Mouse (Mus musculus) midbrain, embryonic 14.5 days (tissue): ENCODE results near the gene Hacl1. TPM values are rescaled to one million over a fixed set of nuclear protein-coding genes. Genes with fewer than 3 reads are reported as not detected.
A peak's percentile ranks its signal among the peaks of the same experiment; 100 is the strongest.

Experiments
- ATAC-seq: fragments of 200-750 bp; cut with Nextera tagmentation; 2 replicates; pipeline ENCODE4 v1.8.0; 2017; ENCODE audit warnings: moderate number of reproducible peaks, moderate library complexity; ENCODE audit not compliant: low FRiP score, low TSS enrichment
- DNase-seq: peaks from one replicate; pipeline ENCODE4 v3.0.0-alpha.2; 2015
- H3K27ac ChIP-seq: fragments of 300-500 bp; sonication (generic); replicated peaks from 2 replicates; pipeline ENCODE4 v1.5.1; 2014; ENCODE audit warnings: mild to moderate bottlenecking, low read depth, low read length, moderate library complexity
- H3K27me3 ChIP-seq: fragments of 300-500 bp; sonication (generic); 2 replicates; pipeline ENCODE4 v1.6.1; 2014; ENCODE audit warnings: low read length, control low read depth, mixed read lengths; ENCODE audit not compliant: control insufficient read depth, insufficient read depth
- H3K36me3 ChIP-seq: fragments of 300-500 bp; sonication (generic); 2 replicates; pipeline ENCODE4 v1.6.1; 2014; ENCODE audit warnings: low read length, control low read depth; ENCODE audit not compliant: control insufficient read depth, insufficient read depth
- H3K4me1 ChIP-seq: fragments of 300-500 bp; sonication (generic); 2 replicates; pipeline ENCODE4 v1.6.1; 2014; ENCODE audit warnings: mild to moderate bottlenecking, antibody characterized with exemption, low read length, control low read depth; ENCODE audit not compliant: control insufficient read depth, insufficient read depth
- H3K4me2 ChIP-seq: fragments of 300-500 bp; sonication (generic); 2 replicates; pipeline ENCODE4 v1.6.1; 2014; ENCODE audit warnings: mild to moderate bottlenecking, low read length, moderate library complexity
- H3K4me3 ChIP-seq: fragments of 300-500 bp; sonication (generic); replicated peaks from 2 replicates; pipeline ENCODE4 v1.5.1; 2014; ENCODE audit warnings: low read depth, low read length
- H3K9ac ChIP-seq: fragments of 300-500 bp; sonication (generic); replicated peaks from 2 replicates; pipeline ENCODE4 v1.6.1; 2014; ENCODE audit warnings: mild to moderate bottlenecking, low read length, moderate library complexity
- H3K9me3 ChIP-seq: fragments of 300-500 bp; sonication (generic); 2 replicates; pipeline ENCODE4 v1.6.1; 2016; ENCODE audit warnings: low read length, control low read depth, mixed read lengths; ENCODE audit not compliant: control insufficient read depth
- WGBS: fragments of 180-500 bp; shearing (Covaris S2); extraction: QIAGEN DNeasy Blood & Tissue Kit; methylation state at CpG from one replicate; pipeline ENCODE4 v1.1.7; 2014; 5-methylcytosine and 5-hydroxymethylcytosine counted together
- polyA plus RNA-seq: library from polyadenylated mRNA; unstranded; fragments of >200 nt; fragmentation: Nextera tagmentation; extraction: Ambion mirVana; gene quantifications from 2 replicates; pipeline ENCODE4 v1.2.1, GENCODE M21; 2014

The Hacl1 gene
- polyA plus RNA-seq, 1 experiment from 2014 or later: 8.0 TPM

DNA sequence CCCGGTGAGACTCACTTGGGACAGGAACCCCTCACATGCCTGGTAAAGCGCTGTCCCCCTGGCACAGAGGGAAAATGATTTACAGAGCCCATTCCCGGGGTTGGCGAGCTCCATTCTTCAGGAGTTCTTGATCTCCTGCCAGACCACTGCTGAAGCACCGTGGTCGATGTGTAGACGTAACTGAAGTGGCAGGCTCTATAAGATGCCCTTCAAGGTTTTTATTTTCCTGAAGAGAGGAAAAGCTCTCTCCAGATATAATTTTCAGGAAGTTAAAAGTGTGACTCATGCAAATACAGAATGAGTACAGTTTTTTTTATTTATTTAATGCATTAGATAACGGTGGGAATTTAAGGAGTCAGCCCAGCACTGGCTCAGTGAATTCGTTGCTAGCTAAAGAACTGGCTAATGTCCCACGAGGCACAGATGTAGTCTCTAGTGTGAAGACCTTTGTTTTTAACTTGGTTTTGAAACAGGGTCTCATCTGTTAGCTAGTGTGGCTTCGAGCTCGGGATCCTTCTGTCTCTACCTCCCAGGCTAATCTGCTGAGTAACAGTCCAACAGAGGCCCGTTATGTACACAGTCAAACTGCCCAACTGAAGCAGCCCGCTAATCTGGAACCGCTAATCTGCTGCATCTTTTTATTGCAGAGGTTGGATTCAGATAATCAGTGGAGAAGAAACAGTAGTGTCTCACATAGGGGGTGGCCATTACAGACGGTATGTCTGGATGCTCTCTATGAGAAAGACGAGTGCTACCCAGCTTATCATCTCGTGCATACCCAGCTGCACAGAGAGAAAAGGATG lies 23.2 kb upstream of the Hacl1 start:
- Histone ChIP-seq H3K36me3 (peaks cover 5% of the 10 kb centered on the region; the same call in 1 of the 2 replicates), H3K9me3 (no peaks in the 10 kb centered on the region), H3K27me3 (no peaks in the 10 kb centered on the region), H3K4me3 (no peak overlapping the region), H3K4me1 (peaks cover 17% of the 10 kb centered on the region), H3K27ac (0 out of 2 replicates have a peak overlapping the region, but pooled peaks have one; percentile 98), H3K4me2 (no peak overlapping the region), H3K9ac (no peak overlapping the region)
- WGBS: 58% methylated on average over 18 of the region's 18 CpGs
- ATAC-seq (no peak), DNase-seq (peak; percentile 30)

DNA sequence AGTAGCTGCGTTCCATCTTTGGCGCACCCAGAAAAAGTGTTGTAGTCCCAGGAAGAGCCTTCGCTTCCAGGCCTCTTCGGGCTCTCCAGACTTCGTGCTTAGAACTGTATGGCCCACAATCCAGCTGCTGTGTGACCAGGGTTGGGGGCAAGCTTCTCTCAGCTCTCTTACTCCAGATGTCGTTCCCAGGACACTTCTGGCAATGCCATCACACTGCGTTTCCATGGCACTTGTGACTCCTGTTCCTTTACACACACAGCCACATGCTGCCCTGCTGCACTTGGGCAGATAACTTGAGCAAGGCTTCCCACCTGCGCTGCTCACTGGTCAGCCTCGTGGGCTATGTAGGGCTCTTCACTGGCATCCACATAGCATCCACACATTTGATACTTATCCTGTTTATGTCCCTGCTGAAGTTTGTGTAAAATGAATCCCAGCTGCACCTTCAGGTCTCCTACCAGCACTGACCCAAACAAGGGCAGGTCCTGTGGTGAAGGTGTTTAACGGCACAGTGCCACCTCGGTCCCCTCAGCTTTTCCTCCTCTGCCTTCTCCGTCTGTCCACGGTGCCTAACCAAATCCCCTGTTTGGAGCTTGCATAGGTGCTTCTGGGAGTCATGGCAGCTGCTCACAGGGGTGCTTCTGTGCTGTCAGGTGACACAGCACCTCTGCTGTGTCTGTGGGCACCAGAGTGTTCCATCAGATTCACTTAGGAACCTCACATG lies 22.5 kb upstream of the Hacl1 start:
- Histone ChIP-seq H3K9ac (no peak overlapping the region), H3K36me3 (peaks cover 5% of the 10 kb centered on the region; the same call in 1 of the 2 replicates), H3K27me3 (no peaks in the 10 kb centered on the region), H3K9me3 (no peaks in the 10 kb centered on the region), H3K4me2 (no peak overlapping the region), H3K4me1 (peaks cover 17% of the 10 kb centered on the region), H3K27ac (peak overlapping the region; percentile 98), H3K4me3 (no peak overlapping the region)
- WGBS: 93% methylated on average over 13 of the region's 13 CpGs
- ATAC-seq: no peak
- no peak for DNase-seq

DNA sequence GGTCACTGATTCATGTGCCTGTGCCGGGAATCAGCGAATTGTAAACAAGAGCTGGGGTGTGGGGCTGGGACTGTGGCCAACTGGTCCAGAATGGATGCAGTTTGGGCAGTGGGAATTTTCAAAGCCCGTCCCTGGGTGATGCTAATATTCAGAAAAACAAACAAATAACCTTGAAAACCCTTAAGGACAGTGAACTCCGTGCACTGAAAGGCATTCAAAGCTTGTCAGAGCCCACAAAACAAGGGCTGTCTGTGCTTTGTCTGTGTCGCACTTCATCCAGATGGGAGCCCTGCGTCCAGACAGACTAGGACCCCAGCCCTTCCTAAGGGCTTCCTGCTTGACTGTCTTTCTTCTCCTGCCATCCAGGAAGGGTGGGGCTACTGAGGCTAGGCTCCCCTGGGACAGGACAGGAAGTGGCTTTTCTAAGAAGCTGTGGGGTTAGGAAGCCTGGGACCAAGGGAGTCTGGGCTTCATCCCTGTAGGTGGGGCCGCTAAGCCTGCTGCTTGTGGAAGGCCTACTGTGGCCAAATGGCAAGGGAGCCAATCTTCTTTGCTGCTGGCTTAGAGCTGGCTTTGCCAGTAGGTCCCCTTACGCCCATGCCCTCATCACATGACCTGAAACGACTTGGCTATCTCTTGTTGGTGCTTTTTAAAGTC lies 21.6 kb upstream of the Hacl1 start:
- H3K4me3 ChIP-seq: peak overlapping the region; percentile 43
- H3K27me3 ChIP-seq: no peaks in the 10 kb centered on the region
- peak overlapping the region; percentile 74 for H3K9ac ChIP-seq
- peak overlapping the region; percentile 98 for H3K27ac ChIP-seq
- peaks cover 17% of the 10 kb centered on the region for H3K4me1 ChIP-seq
- peak overlapping the region; percentile 78 for H3K4me2 ChIP-seq
- H3K36me3 ChIP-seq: peaks cover 5% of the 10 kb centered on the region; the same call in 1 of the 2 replicates
- no peaks in the 10 kb centered on the region for H3K9me3 ChIP-seq
- DNase-seq (peak; percentile 54), ATAC-seq (peak; percentile 67; the same call in 1 of the 2 replicates)
- WGBS: 28% methylated on average over 9 of the region's 9 CpGs

DNA sequence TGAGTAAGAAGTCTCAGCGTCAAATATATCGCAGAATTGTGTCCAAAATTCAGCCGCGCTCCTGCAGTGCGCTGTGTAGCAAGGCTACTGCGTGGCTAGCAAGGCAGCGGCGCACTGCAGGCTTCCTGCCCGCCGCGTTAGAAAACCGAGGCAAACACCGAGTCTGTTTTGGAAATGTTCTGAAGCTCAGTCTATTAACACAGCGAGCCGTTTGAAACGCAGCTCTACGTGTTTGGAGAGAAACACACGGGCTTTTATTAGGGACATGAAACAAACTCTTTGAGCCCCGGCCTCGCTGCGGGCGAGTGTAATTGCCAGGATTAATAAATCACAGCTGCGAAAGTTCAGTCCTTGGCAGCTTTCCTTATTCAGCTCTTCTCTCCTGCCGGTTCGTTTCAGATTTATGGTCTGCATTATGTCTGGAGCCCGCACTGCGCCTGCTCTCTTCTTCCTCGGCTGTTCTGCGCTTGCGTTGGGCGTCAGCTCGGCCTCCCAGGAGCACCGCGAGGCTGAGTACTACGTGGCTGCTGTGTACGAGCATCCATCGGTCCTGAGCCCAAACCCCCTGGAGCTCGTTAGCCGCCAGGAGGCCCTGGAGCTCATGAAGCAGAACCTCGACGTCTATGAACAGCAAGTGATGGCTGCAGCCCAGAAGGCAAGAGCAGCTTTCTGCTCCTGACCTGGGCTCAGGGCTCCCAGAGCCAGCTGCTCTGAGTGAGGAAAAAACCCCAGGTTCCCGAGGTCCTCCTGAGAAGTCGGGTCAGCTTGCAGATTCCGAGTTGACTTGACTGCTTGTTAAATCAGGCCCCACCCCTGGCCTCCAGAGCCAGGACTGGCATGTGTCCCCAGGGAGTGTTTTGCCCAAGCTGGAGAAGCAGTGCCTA lies 20.8 kb upstream of the Hacl1 start:
- 6% methylated on average over 44 of the region's 44 CpGs for WGBS
- DNase-seq (peak; percentile 92), ATAC-seq (peak; percentile 94)
- Histone ChIP-seq H3K9me3 (no peaks in the 10 kb centered on the region), H3K4me1 (peaks cover 17% of the 10 kb centered on the region), H3K27me3 (no peaks in the 10 kb centered on the region), H3K4me3 (peak overlapping the region; percentile 43), H3K9ac (peak overlapping the region; percentile 74), H3K27ac (peak overlapping the region; percentile 98), H3K36me3 (no peaks in the 10 kb centered on the region; the same call in 1 of the 2 replicates), H3K4me2 (peak overlapping the region; percentile 78)

DNA sequence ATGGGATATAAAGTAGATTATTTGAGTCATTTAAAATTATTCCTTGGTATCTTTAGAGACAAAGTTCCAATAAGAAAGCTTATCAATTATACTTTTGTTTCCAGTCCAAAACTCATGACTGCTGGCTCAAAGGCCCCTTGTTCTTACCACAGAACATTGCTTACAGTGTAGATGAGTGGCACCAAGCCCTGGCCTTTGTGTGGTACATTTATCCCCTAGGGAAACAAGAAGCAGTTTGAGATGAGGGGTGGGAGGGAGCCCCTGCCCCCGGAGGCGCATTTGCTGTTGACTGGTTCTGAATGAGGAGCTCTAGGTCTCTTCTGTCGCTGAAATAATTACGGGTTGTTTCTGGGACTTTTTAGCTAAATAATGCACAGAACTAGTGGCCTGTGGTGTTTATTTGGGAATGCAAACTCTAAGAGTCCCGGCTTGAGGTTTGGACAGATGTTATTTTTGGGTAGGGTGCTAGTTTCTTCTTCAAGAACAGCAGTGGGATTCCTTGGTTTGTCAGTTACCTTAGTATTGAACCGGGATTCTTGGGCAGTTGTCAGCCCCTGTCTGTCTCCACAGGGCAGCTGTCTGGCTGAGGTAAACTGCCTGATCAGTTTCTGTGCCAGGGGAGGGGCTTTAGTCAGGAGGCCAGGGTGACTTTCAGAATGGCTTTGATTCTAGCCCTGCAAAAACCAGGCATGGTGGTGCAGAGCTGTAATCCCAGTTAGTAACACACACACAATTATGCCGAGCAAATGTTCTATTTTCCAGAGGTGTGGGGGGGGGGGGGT lies 19.4 kb upstream of the Hacl1 start:
- WGBS: 72% methylated on average over 7 of the region's 7 CpGs

DNA sequence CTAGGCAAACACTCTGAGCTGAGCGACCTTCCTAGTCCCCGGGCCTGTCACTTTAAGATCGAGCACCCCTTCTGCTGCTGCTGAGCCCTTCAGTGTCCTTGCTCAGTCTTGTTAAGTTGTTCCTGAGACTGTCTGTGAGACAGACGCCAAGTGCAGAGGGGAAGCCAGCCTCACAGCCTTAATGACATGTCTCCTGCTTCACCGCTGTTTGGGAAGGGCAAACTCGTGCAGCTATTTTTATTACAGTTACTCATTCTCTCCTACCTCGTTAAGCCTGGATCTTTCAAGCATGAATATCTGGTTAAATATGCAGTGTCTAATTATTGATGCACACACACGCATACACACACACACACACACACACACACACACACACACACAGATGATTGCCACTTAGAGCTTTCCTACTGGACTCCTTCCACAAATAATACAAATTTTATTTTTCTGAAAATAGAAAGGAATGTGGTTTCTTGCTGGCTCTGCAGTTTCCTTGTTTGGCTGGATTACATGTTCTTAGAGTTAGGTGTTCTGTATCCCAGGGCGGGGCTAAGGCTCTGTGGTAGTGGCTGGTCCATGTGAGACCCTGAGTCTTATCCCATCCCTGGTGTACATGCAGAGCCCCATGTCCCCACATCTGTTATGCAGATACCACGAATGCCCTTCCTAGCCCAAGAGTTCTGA lies 18.6 kb upstream of the Hacl1 start:
- Histone ChIP-seq H3K4me2 (no peak overlapping the region), H3K9me3 (no peaks in the 10 kb centered on the region), H3K4me3 (no peak overlapping the region), H3K27ac (no peak overlapping the region), H3K36me3 (no peaks in the 10 kb centered on the region), H3K27me3 (no peaks in the 10 kb centered on the region), H3K4me1 (peaks cover 17% of the 10 kb centered on the region), H3K9ac (no peak overlapping the region)
- WGBS: 76% methylated on average over 10 of the region's 10 CpGs
- DNase-seq (no peak), ATAC-seq (no peak)

More for the DNA sequence above, 19.4 kb upstream of the Hacl1 start:
- ATAC-seq (no peak), DNase-seq (no peak)
- Histone ChIP-seq H3K4me3 (no peak overlapping the region), H3K4me1 (peaks cover 17% of the 10 kb centered on the region), H3K9ac (no peak overlapping the region), H3K9me3 (no peaks in the 10 kb centered on the region), H3K36me3 (no peaks in the 10 kb centered on the region), H3K4me2 (no peak overlapping the region), H3K27me3 (no peaks in the 10 kb centered on the region), H3K27ac (peak overlapping the region; percentile 98)

DNA sequence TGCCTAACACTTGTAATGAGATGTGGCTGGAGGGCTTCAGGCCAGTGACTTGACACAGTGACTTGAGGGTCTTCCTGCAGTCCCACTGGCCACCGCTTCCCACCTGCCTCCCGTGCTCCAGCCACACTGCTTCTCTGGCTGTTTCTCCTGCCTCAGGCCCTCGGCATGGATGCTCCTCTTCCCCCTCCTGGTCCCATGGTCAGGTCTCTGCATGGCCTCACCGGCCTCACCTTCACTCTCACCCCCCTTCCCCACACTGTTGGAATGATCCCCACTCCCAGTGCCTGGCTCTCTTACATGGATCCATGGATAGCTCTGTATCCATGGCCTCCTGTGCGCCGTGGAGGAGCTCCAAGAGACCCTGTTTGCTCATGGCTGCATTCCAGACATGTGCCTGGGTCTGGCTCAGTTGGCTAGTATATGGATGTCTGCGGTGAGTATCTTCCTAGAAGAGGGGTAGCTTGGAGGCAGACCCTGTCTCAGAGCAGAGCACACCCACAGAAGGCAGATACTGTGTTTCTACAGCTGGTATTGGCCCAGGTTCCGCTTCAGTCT lies 17.1 kb upstream of the Hacl1 start:
- H3K9ac ChIP-seq: no peak overlapping the region
- no peaks in the 10 kb centered on the region for H3K9me3 ChIP-seq
- DNase-seq (no peak), ATAC-seq (no peak)
- H3K27ac ChIP-seq: no peak overlapping the region
- H3K27me3 ChIP-seq: no peaks in the 10 kb centered on the region
- no peak overlapping the region for H3K4me3 ChIP-seq
- no peaks in the 10 kb centered on the region for H3K36me3 ChIP-seq
- H3K4me1 ChIP-seq: peaks cover 12% of the 10 kb centered on the region
- no peak overlapping the region for H3K4me2 ChIP-seq
- 91% methylated on average over 8 of the region's 8 CpGs for WGBS
